Mouse (Mus musculus): ENCODE results near the gene Erc2.
A peak's percentile ranks its signal among the peaks of the same experiment; 100 is the strongest.

Gene Erc2

GRCm38 (mm10) chr14:28061649-28062375 is 439.6 kb downstream of the Erc2 start:
- DNase-seq (ENCODE audit: low spot score), result no peak

GRCm38 (mm10) chr14:28068021-28068420 is 445.8 kb downstream of the Erc2 start:
- DNase-seq (ENCODE audit: low spot score), result no peak

DNA sequence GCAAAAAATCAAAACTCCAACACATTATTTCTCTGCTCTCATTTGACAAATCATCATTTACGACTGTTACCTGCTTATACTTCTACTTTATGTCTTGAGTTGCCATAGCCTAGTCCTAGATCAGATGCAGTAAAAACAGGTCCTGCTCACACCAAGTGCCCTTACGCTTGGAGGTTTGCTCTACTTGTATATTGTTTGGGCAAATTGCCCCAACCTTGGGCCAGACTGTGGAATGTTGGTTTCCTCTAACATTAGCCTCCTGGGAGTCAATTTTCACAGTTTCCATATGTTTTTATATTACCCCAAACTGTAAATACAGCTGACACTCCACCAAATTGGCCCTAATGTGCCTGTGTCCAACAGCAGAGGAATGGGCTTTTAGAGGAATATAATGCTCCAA is 447.6 kb downstream of the Erc2 start:
- DNase-seq (ENCODE audit: low spot score), result no peak

DNA sequence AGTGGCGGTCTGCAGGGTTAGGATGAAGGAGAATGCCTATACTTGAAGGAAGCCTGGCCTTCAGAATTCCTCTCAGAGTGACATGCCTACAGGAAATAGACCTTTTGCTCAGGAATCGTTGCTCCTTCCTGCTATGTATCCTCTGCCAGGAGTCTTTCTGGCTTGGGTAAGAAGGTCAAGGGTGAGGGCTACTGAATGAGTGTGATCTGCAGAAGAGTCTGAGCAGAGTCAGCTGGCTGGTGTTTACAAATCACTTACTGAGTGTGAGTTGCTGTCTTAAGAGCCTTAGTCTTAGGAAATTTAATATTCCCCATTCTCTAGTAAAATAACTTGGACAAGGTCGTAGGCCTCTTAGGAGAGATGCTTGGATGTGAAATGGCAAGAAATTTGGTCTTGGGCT is 450.3 kb downstream of the Erc2 start:
- DNase-seq (ENCODE audit: low spot score), result no peak

- no peak for DNase-seq (ENCODE audit: low spot score)
Measured at GRCm38 (mm10) chr14:28089636-28090443, 467.6 kb downstream of the Erc2 start.

- no peak for DNase-seq (ENCODE audit: low spot score)
Measured at GRCm38 (mm10) chr14:28091367-28091766, 469.1 kb downstream of the Erc2 start.

GRCm38 (mm10) chr14:28093214-28093613 is 471.0 kb downstream of the Erc2 start:
- no peak for DNase-seq (ENCODE audit: low spot score)

- DNase-seq (ENCODE audit: low spot score), result no peak
Measured at GRCm38 (mm10) chr14:28093913-28094312, 471.7 kb downstream of the Erc2 start.

DNA sequence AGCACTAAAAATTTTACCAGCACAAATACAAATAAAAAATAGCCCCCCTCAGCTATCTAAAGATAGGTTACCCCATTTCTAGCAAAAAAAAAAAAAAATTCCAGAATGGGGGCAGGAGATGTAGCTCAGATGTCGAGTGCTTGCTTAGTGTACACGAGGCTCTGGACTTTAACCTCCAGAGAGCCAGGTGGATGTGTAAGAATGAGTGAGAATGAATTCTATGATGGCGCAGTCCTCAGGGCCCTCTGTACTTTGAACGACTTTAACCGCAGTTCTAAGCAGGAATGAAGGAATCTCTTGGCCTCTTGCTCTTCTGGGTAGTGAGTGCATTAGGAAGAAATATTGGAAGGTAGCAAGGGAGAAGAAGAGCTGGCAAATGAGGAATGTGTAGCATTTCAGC is 476.9 kb downstream of the Erc2 start:
- no peak for DNase-seq (ENCODE audit: low spot score)

- DNase-seq (ENCODE audit: low spot score), result no peak
Measured at GRCm38 (mm10) chr14:28113121-28113520, 490.9 kb downstream of the Erc2 start.

DNA sequence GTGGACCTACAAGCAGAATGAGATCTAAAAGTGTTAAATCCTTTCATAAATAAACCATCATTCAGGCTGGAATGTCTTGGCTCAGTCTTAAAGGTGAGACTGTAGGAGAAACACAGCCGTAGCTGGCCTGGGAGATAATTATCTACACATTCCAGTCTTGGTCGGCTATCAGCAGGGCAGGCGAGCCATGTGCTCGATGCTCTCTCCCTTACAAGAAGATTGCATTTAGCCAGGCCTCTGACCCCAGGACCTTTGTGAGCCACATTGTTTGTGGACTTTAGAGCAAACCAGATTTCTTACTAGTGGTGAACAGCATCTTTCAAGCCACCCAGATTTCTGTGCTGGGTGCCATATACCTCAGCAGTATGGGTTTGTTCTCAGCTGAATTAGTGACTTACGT is 498.6 kb downstream of the Erc2 start:
- DNase-seq (ENCODE audit: low spot score), result no peak

DNA sequence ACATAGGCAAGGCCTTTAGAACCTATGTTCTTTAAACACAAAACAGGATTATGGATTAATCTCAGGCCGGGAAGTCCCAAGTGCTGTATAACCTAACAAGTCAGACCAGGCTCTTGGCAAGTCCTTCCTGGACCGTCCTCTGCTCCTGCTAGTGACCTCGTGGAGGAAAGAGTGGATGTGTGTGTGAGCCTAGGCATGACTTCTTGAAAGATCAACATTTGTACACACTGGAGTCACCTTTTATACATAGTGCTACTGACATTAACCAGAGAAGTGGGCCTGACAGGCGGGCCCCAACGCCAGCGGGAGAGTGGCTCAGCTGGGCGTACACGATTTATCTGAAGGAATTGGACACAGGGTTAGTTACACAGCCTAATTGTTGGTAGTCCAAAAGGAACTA is 504.6 kb downstream of the Erc2 start:
- DNase-seq (ENCODE audit: low spot score), result no peak

- DNase-seq (ENCODE audit: low spot score), result no peak
Measured at GRCm38 (mm10) chr14:28128999-28129398, 506.8 kb downstream of the Erc2 start.

GRCm38 (mm10) chr14:28143998-28144397 is 521.8 kb downstream of the Erc2 start:
- DNase-seq (ENCODE audit: low spot score), result no peak

DNA sequence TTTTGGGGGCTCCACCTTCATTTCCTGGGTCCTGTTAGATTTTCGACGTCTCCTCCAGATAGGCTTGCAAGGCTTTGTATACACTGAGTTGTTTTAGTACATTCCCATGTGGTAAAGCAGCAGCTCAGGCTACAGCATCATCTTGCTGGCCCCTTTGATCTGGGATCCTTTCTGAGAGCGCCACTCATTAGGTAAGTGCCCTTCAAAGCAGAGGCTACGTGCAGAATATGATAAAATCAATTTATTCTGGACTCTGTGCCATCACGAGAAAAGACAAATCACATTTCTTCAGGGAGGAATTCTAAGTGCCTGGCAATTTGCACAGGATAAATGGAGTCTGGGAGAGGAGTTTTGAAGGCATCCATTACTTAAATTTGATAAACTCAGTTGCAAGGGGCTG is 525.0 kb downstream of the Erc2 start:
- DNase-seq (ENCODE audit: low spot score), result no peak

GRCm38 (mm10) chr14:28150942-28151341 is 528.7 kb downstream of the Erc2 start:
- no peak for DNase-seq (ENCODE audit: low spot score)

DNA sequence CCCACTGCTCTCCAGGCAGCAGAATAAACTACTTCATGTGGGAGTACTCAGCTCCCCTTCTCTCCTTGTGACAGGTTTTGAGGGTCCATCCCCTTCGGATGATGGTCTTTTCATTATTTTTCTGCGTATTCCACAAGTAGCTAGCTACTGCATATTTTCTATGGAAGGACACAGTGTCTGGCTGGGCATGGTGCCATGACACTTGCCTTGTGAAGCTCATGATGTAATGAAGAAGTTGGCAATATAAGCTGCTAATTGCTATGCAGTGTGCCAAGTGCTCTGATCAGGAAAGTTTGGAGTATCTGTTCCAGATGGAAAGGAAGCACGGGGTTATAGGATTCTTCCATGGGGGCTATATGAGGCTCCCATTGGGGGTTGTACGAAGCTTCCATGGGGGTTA is 533.5 kb downstream of the Erc2 start:
- peak; percentile 46 for DNase-seq (ENCODE audit: low spot score)

DNA sequence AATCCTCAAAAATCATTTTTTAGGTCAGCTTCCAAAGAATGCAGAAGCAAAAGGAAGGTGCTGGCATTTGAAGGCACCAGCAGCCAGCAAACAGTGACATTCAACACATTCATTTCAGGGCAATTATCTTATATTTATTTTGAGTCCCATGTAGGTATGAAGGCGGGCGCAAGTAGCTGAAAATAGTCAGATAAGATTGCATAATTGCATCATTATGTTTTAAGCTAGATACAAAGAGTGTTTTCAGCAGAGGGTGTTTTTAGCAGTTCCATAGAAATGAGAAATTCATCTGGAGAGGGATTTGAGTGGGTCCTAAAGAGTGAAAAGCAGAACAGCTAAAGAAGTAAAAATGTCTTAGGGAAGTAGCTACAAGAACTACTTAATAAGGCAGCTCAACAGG is 538.6 kb downstream of the Erc2 start:
- DNase-seq (ENCODE audit: low spot score), result no peak

GRCm38 (mm10) chr14:28164642-28165408 is 542.6 kb downstream of the Erc2 start:
- DNase-seq (ENCODE audit: low spot score), result peak; percentile 24

DNA sequence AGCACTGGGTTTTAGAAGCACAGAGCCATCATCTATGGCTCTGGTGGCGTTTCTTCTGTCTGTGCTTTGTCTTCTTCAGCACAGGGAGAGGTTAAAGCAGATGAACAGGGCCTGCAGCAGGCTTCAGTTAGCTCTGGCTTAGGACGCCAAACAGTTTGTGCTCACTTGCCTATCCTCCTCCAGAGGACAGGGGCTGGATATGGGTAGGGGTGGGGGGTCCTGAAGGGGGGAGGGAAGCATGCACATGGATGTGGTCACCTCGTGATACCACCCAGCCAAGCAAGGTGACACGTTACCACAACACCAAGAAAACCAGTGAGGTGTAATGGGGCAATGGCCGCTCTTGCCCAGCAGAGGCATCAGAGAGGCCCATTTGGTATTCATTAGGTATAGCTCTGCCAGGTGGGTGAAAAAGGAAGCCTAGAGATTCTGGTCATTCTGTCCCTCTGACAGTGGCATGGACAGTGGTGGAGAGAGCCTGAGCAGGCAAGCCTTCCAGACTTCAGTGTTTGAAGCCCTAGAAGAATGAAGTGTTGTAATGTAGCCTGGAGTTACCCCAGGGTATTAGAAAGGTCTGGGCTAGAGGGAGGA is 543.5 kb downstream of the Erc2 start:
- DNase-seq (ENCODE audit: low spot score), result no peak

DNA sequence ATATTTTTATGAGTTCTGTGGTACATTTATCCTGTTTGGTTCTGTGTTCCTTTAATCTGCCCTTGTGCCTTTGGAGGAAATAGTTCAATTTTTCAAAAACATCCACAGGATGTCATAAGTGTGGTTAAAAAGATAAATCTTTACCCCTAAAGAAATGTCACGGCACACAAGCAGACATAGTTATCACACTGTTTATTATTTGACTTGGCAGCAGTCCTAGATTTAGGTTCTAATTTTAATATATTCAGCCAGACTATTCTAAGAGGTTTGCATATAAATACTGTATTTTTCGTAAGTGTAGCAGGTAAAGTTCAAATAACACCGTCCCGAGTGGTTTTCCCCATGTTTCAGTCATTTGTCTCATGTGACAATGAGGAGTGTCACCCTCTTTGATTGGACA is 548.5 kb downstream of the Erc2 start:
- no peak for DNase-seq (ENCODE audit: low spot score)

DNA sequence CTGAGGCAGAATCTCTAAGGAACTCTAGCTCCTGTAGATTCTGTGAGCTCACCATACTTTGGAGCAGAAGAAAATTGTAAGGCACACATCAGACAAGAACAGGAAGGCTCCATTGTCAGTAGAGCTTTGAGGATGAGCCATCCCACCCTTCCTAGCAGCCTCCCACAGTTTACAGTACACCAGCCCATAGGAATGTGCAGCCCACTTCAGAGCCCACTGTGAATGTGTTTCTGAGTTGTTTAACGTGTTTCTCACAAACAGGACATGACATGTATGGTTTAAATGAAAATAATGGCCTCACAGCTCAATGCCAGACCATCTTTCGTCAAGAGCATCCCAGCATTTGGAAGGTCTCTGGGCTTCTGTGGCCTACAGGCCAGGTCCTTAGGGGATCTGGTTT is 549.1 kb downstream of the Erc2 start:
- DNase-seq (ENCODE audit: low spot score), result no peak

Data from layer of hippocampus, adult 11-12 months (tissue).